Mouse (Mus musculus) lung, embryonic 16.5 days (tissue): Measurements from ENCODE around the gene Tmem53. TPM values are rescaled to one million over a fixed set of nuclear protein-coding genes. Genes with fewer than 3 reads are reported as not detected.

Experiments used
- ATAC-seq: fragments of 200-750 bp; cut with Nextera tagmentation; 2 replicates; pipeline ENCODE4 v1.8.0; 2017; ENCODE audit warnings: low read depth, mild to moderate bottlenecking, moderate library complexity
- H3K27ac ChIP-seq: fragments of 300-500 bp; sonication (generic); 2 replicates; pipeline ENCODE4 v1.5.1; 2014; ENCODE audit warnings: mild to moderate bottlenecking, control low read depth, low read length
- H3K27me3 ChIP-seq: fragments of 300-500 bp; sonication (generic); 2 replicates; pipeline ENCODE4 v1.6.1; 2014; ENCODE audit warnings: low read depth, low read length, mixed read lengths; ENCODE audit not compliant: control insufficient read depth, insufficient read depth
- H3K36me3 ChIP-seq: fragments of 300-500 bp; sonication (generic); 2 replicates; pipeline ENCODE4 v1.6.1; 2014; ENCODE audit warnings: low read length; ENCODE audit not compliant: control insufficient read depth, insufficient read depth
- H3K4me1 ChIP-seq: fragments of 300-500 bp; sonication (generic); replicated peaks from 2 replicates; pipeline ENCODE4 v1.6.1; 2014; ENCODE audit warnings: low read length, mixed read lengths; ENCODE audit not compliant: control insufficient read depth, insufficient read depth
- H3K4me2 ChIP-seq: fragments of 300-500 bp; sonication (generic); 2 replicates; pipeline ENCODE4 v1.6.1; 2014; ENCODE audit warnings: low read depth, low read length, control low read depth
- H3K4me3 ChIP-seq: fragments of 300-500 bp; sonication (generic); 2 replicates; pipeline ENCODE4 v1.5.1; 2014; ENCODE audit warnings: mild to moderate bottlenecking, low read length, control low read depth
- H3K9ac ChIP-seq: fragments of 300-500 bp; sonication (generic); 2 replicates; pipeline ENCODE4 v1.6.1; 2014; ENCODE audit warnings: low read length, control low read depth
- H3K9me3 ChIP-seq: fragments of 300-500 bp; sonication (generic); 2 replicates; pipeline ENCODE4 v1.6.1; 2016; ENCODE audit warnings: low read length; ENCODE audit not compliant: control insufficient read depth
- WGBS: fragments of 180-500 bp; shearing (Covaris S2); extraction: QIAGEN DNeasy Blood & Tissue Kit; methylation state at CpG from one replicate; pipeline ENCODE4 v1.1.7; 2014; 5-methylcytosine and 5-hydroxymethylcytosine counted together
- polyA plus RNA-seq: library from polyadenylated mRNA; unstranded; fragments of >200 nt; fragmentation: Nextera tagmentation; extraction: Ambion mirVana; gene quantifications from 2 replicates; pipeline ENCODE4 v1.2.1, GENCODE M21; 2015

The Tmem53 gene
- polyA plus RNA-seq: 19.9 and 25.3 TPM in 2 replicates

- under 1% methylated on average over 42 of the region's 43 CpGs for WGBS
- Histone ChIP-seq H3K9me3 (no peaks in the 10 kb centered on the region), H3K4me2 (peak within 1 kb of the TSS; percentile 69), H3K36me3 (no peaks in the 10 kb centered on the region), H3K9ac (peak within 1 kb of the TSS; percentile 79), H3K4me3 (peak within 1 kb of the TSS; percentile 80), H3K4me1 (peaks cover 10% of the 10 kb centered on the region), H3K27me3 (no peaks in the 10 kb centered on the region), H3K27ac (peak within 1 kb of the TSS; percentile 88)
- peak; percentile 99 for ATAC-seq
Measured at GRCm38 (mm10) chr4:117251801-117252316, at the start of gene Tmem53, which contains the start of gene Armh1. Tmem53 (plus strand) TSS chr4:117251951. Armh1 (minus strand) TSS chr4:117252125.

GRCm38 (mm10) chr4:117202046-117202991 lies 49.4 kb upstream of the Tmem53 start:
- Histone ChIP-seq H3K36me3 (no peaks in the 10 kb centered on the region), H3K4me1 (0 out of 2 replicates have a peak, but pooled peaks cover 2% of the 10 kb centered on the region), H3K4me3 (peak overlapping the region; percentile 47), H3K9ac (peak overlapping the region; percentile 64), H3K9me3 (no peaks in the 10 kb centered on the region), H3K27ac (peak overlapping the region; percentile 74), H3K27me3 (no peaks in the 10 kb centered on the region), H3K4me2 (peak overlapping the region; percentile 65)
- ATAC-seq: peak; percentile 93
- under 1% methylated on average over 25 of the region's 25 CpGs for WGBS

GRCm38 (mm10) chr4:117202992-117203354 lies 48.8 kb upstream of the Tmem53 start:
- peak overlapping the region; percentile 65 for H3K4me2 ChIP-seq
- 41% methylated on average over 4 of the region's 4 CpGs for WGBS
- H3K27ac ChIP-seq: peak overlapping the region; percentile 74
- H3K4me1 ChIP-seq: 0 out of 2 replicates have a peak, but pooled peaks cover 2% of the 10 kb centered on the region
- H3K4me3 ChIP-seq: no peak overlapping the region; the same call in 1 of the 2 replicates
- no peaks in the 10 kb centered on the region for H3K27me3 ChIP-seq
- no peaks in the 10 kb centered on the region for H3K9me3 ChIP-seq
- H3K36me3 ChIP-seq: no peaks in the 10 kb centered on the region
- no peak for ATAC-seq
- no peak overlapping the region for H3K9ac ChIP-seq

- H3K27me3 ChIP-seq: no peaks in the 10 kb centered on the region
- 0 out of 2 replicates have a peak, but pooled peaks have one; percentile 12 for ATAC-seq
- WGBS: 63% methylated on average over 6 of the region's 6 CpGs
Measured at GRCm38 (mm10) chr4:117209592-117209991, 42.2 kb upstream of the Tmem53 start.

GRCm38 (mm10) chr4:117210147-117211074 lies 41.3 kb upstream of the Tmem53 start:
- Histone ChIP-seq H3K27me3 (no peaks in the 10 kb centered on the region), H3K27ac (no peak overlapping the region), H3K36me3 (no peaks in the 10 kb centered on the region), H3K4me3 (no peak overlapping the region), H3K9ac (no peak overlapping the region), H3K4me1 (no peaks in the 10 kb centered on the region), H3K9me3 (no peaks in the 10 kb centered on the region), H3K4me2 (0 out of 2 replicates have a peak overlapping the region, but pooled peaks have one; percentile 9)
- ATAC-seq: peak; percentile 82
- WGBS: 4% methylated on average over 20 of the region's 20 CpGs

More at GRCm38 (mm10) chr4:117209592-117209991, 42.2 kb upstream of the Tmem53 start:
- H3K4me3 ChIP-seq: no peak overlapping the region
- H3K4me2 ChIP-seq: no peak overlapping the region
- no peaks in the 10 kb centered on the region for H3K36me3 ChIP-seq
- no peak overlapping the region for H3K27ac ChIP-seq
- no peak overlapping the region for H3K9ac ChIP-seq
- no peaks in the 10 kb centered on the region for H3K9me3 ChIP-seq
- no peaks in the 10 kb centered on the region for H3K4me1 ChIP-seq

- no peaks in the 10 kb centered on the region for H3K9me3 ChIP-seq
- no peak overlapping the region for H3K27ac ChIP-seq
- no peaks in the 10 kb centered on the region for H3K27me3 ChIP-seq
- H3K4me1 ChIP-seq: peaks cover 2% of the 10 kb centered on the region; the same call in 1 of the 2 replicates
- WGBS: 86% methylated on average over 6 of the region's 6 CpGs
- no peak overlapping the region for H3K4me2 ChIP-seq
- H3K9ac ChIP-seq: no peak overlapping the region
- H3K4me3 ChIP-seq: no peak overlapping the region
- H3K36me3 ChIP-seq: no peaks in the 10 kb centered on the region
- no peak for ATAC-seq
Measured at GRCm38 (mm10) chr4:117214250-117214649, 37.5 kb upstream of the Tmem53 start.

- no peak for ATAC-seq
- WGBS: 52% methylated on average over 5 of the region's 5 CpGs
- H3K36me3 ChIP-seq: no peaks in the 10 kb centered on the region
- no peak overlapping the region for H3K9ac ChIP-seq
- H3K9me3 ChIP-seq: no peaks in the 10 kb centered on the region
- H3K4me2 ChIP-seq: no peak overlapping the region
- no peaks in the 10 kb centered on the region for H3K27me3 ChIP-seq
- no peak overlapping the region for H3K4me3 ChIP-seq
- peaks cover 2% of the 10 kb centered on the region; the same call in 1 of the 2 replicates for H3K4me1 ChIP-seq
- H3K27ac ChIP-seq: no peak overlapping the region
Measured at GRCm38 (mm10) chr4:117217029-117217428, 34.7 kb upstream of the Tmem53 start.

GRCm38 (mm10) chr4:117218517-117219219 lies 33.1 kb upstream of the Tmem53 start:
- ATAC-seq: peak; percentile 54; the same call in 1 of the 2 replicates
- H3K27ac ChIP-seq: no peak overlapping the region
- no peak overlapping the region for H3K4me2 ChIP-seq

More at GRCm38 (mm10) chr4:117218517-117219219, 33.1 kb upstream of the Tmem53 start:
- Histone ChIP-seq H3K4me1 (peaks cover 2% of the 10 kb centered on the region; the same call in 1 of the 2 replicates), H3K9ac (no peak overlapping the region), H3K27me3 (no peaks in the 10 kb centered on the region), H3K36me3 (no peaks in the 10 kb centered on the region), H3K9me3 (no peaks in the 10 kb centered on the region), H3K4me3 (no peak overlapping the region)
- WGBS: 29% methylated on average over 10 of the region's 10 CpGs
